Mouse (Mus musculus) lung, embryonic 14.5 days (tissue): ENCODE measurements at regions not wholly inside any gene's neighbourhood (a gene's known extent, or its start where the extent isn't known, plus 50 kb on each side); places are given as distances from the start of the nearest gene placed in this dataset.

ENCODE experiments used
- ATAC-seq: fragments of 200-750 bp; cut with Nextera tagmentation; 2 replicates; pipeline ENCODE4 v1.8.0; 2017; ENCODE audit warnings: mild to moderate bottlenecking, moderate TSS enrichment, moderate library complexity; ENCODE audit not compliant: insufficient read depth
- DNase-seq: peaks from one replicate; pipeline ENCODE4 v3.0.0-alpha.2; 2015
- H3K27ac ChIP-seq: fragments of 300-500 bp; sonication (generic); 2 replicates; pipeline ENCODE4 v1.5.1; 2014; ENCODE audit warnings: low read depth, mild to moderate bottlenecking, moderate library complexity
- H3K27me3 ChIP-seq: fragments of 300-500 bp; sonication (generic); 2 replicates; pipeline ENCODE4 v1.6.1; 2014; ENCODE audit warnings: low read length, control low read depth; ENCODE audit not compliant: insufficient read depth
- H3K36me3 ChIP-seq: fragments of 300-500 bp; sonication (generic); 2 replicates; pipeline ENCODE4 v1.6.1; 2014; ENCODE audit warnings: control low read depth; ENCODE audit not compliant: insufficient read depth
- H3K4me1 ChIP-seq: fragments of 300-500 bp; sonication (generic); 2 replicates; pipeline ENCODE4 v1.6.1; 2014; ENCODE audit warnings: antibody characterized with exemption, control low read depth; ENCODE audit not compliant: insufficient read depth
- H3K4me2 ChIP-seq: fragments of 300-500 bp; sonication (generic); 2 replicates; pipeline ENCODE4 v1.6.1; 2014; ENCODE audit warnings: mild to moderate bottlenecking
- H3K4me3 ChIP-seq: fragments of 300-500 bp; sonication (generic); 2 replicates; pipeline ENCODE4 v1.5.1; 2014; ENCODE audit warnings: low read depth, low read length
- H3K9ac ChIP-seq: fragments of 300-500 bp; sonication (generic); 2 replicates; pipeline ENCODE4 v1.6.1; 2014
- H3K9me3 ChIP-seq: fragments of 300-500 bp; sonication (generic); 2 replicates; pipeline ENCODE4 v1.6.1; 2016; ENCODE audit warnings: low read depth, low read length, control low read depth
- CTCF ChIP-seq: IDR thresholded peaks from 2 replicates; pipeline ENCODE4 v1.5.1; 2016; ENCODE audit warnings: antibody characterized with exemption, low read depth
- WGBS: fragments of 180-500 bp; shearing (Covaris S2); extraction: QIAGEN DNeasy Blood & Tissue Kit; methylation state at CpG from one replicate; pipeline ENCODE4 v1.1.7; 2014; 5-methylcytosine and 5-hydroxymethylcytosine counted together

DNA sequence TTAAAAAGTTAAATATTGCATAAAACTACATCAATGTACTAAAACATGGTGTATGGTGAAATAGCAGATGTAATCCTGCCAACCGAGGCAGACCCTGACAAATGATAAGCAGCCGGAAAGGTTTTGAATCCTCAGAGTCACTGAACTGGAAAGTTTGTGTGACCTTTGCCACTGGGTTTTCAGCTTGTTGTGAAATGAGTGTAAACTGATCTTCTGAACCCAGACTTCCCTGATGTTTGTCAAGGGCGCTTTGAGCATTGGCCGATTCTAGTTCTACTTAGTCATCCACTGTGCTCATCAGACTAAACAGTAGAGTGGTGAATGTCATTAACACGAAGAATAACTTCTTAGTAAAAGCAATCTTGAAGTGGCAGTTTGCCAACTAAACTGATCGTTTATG, 505.3 kb downstream of the Col12a1 start:
- Histone ChIP-seq H3K4me3 (no peak overlapping the region), H3K27me3 (no peaks in the 10 kb centered on the region), H3K36me3 (no peaks in the 10 kb centered on the region), H3K9me3 (no peaks in the 10 kb centered on the region), H3K4me2 (no peak overlapping the region), H3K4me1 (no peaks in the 10 kb centered on the region), H3K9ac (no peak overlapping the region), H3K27ac (no peak overlapping the region)
- no peak for TF ChIP-seq CTCF
- WGBS = 21% methylated on average over 6 of the region's 6 CpGs
- ATAC-seq (peak; percentile 85; the same call in 1 of the 2 replicates), DNase-seq (peak; percentile 68)

DNA sequence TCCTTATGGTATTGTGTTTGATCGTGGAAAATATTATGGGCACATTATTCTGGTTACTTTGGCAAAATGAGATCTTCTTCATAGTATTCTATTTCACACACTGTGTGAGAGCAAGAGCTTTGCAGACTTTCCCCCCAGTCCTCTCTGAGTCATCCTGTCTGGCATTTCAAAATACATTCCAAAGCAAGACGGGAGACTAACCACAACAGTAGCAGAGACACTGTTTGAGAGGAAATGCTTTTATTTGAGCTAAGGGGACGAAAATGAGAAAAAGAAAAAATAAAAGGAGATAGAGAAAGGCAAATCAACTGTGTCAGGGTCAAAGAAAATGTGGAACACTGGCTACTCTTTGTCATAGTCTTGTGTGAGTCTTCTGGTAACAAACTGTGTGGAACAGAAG, 502.6 kb downstream of the Col12a1 start:
- Histone ChIP-seq H3K36me3 (no peaks in the 10 kb centered on the region), H3K4me2 (no peak overlapping the region), H3K9me3 (no peaks in the 10 kb centered on the region), H3K4me1 (no peaks in the 10 kb centered on the region), H3K4me3 (no peak overlapping the region), H3K27me3 (no peaks in the 10 kb centered on the region), H3K9ac (no peak overlapping the region), H3K27ac (no peak overlapping the region)
- WGBS = 45% methylated on average over 3 of the region's 3 CpGs
- TF ChIP-seq CTCF = no peak
- ATAC-seq = no peak
- no peak for DNase-seq

DNA sequence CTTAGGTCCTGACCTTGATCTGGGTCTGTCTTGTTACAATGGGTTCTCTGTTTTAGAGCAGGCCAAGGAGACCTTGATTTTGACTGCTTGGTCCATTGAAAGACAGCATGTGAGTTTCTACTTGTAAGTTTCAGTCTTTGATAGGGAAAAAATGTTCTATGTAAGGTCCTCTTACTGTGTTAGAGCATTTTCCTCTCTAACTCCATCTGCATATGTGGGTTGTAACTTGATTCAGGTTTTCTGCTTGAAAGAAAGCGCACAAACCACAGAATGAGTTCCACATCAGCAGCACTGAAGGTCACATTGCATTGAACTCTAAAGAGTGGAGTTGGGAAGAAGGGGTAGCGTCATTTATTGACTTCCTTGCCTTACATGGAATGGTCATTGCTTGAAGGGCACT, 502.2 kb downstream of the Col12a1 start:
- DNase-seq = no peak

DNA sequence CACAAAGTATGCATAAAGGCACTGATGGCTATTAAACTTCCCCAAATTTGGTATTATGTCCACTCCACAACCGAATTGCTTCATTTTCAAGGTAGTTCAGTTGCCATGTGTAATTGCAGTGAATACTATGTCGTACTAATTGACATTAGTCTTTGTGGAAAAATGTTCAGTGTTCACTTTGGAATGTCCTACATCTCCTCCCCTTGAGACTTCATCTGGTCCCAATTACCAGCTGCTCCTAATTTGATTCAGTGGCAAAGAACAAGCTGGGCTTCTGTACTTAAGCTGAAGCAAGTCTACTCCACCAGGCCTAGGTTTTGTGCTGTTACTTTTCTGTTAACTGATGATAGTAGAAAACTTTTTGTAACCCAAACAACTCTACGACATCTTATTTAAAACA, 485.6 kb downstream of the Col12a1 start:
- TF ChIP-seq CTCF = no peak
- ATAC-seq (no peak), DNase-seq (no peak)
- Histone ChIP-seq H3K9ac (no peak overlapping the region), H3K27me3 (no peaks in the 10 kb centered on the region), H3K9me3 (no peaks in the 10 kb centered on the region), H3K4me3 (no peak overlapping the region), H3K36me3 (no peaks in the 10 kb centered on the region), H3K27ac (no peak overlapping the region), H3K4me1 (no peaks in the 10 kb centered on the region), H3K4me2 (no peak overlapping the region)
- WGBS = 67% methylated on average over 3 of the region's 3 CpGs

More for the DNA sequence above, 502.2 kb downstream of the Col12a1 start:
- Histone ChIP-seq H3K27me3 (no peaks in the 10 kb centered on the region), H3K4me1 (no peaks in the 10 kb centered on the region), H3K27ac (no peak overlapping the region), H3K9ac (no peak overlapping the region), H3K4me2 (no peak overlapping the region), H3K9me3 (no peaks in the 10 kb centered on the region), H3K4me3 (no peak overlapping the region), H3K36me3 (no peaks in the 10 kb centered on the region)
- TF ChIP-seq CTCF = no peak
- 77% methylated on average over 2 of the region's 2 CpGs for WGBS
- ATAC-seq = no peak

DNA sequence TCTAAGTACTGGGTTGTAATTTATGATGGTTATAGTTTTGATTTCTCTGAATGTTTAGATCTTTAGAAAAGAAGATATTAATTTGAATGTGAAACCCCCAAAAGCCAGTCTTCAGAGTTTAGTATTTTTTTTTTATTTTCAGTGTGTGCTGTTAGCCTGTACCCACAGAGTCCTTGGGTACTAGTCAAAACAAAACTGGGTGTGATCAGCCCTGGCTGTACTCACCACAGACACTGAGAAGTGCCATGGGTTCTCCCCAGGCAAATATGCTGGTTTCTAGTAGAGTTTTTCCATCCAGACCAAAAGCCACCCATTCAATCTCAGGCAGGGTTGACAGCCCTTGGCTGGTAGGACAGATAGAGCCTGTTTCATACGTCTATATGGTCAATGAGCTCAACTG, 484.9 kb downstream of the Col12a1 start:
- TF ChIP-seq CTCF = no peak
- WGBS = 62% methylated on average over 1 of the region's 1 CpGs
- no peak for ATAC-seq
- no peak overlapping the region for H3K9ac ChIP-seq
- H3K9me3 ChIP-seq = no peaks in the 10 kb centered on the region
- no peak overlapping the region for H3K4me2 ChIP-seq
- no peaks in the 10 kb centered on the region for H3K27me3 ChIP-seq
- H3K27ac ChIP-seq = no peak overlapping the region
- H3K36me3 ChIP-seq = no peaks in the 10 kb centered on the region
- DNase-seq = no peak
- no peak overlapping the region for H3K4me3 ChIP-seq
- H3K4me1 ChIP-seq = no peaks in the 10 kb centered on the region

DNA sequence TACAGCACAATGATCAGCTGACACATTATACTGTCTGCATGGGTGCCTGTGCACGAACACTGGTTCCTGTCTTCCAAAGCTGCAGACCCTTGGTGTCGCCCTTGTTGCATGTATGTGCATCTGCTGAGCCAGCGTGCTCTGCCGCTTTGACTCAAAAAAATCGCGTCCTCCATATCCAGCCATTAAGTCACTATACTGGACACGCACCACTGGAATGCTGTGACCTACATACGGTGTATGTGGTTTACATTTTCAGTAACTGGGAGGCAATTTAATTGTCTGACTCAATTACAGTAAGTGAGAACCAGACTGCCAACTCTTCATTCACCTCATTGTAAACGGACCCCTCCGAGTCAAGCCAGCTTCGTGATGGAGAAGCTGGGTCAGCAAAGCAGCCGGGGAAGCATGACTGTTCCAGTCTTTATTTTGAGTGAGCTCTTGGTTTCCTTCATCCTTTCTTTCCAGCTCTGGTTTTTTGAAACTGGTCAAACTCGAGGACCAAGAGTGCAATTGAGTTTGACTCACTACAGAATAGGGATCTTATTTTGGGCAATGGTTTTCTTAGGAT, 448.9 kb downstream of the Col12a1 start:
- Histone ChIP-seq H3K27me3 (no peaks in the 10 kb centered on the region), H3K9me3 (no peaks in the 10 kb centered on the region), H3K36me3 (no peaks in the 10 kb centered on the region), H3K27ac (no peak overlapping the region), H3K4me2 (no peak overlapping the region), H3K9ac (no peak overlapping the region), H3K4me1 (no peaks in the 10 kb centered on the region), H3K4me3 (no peak overlapping the region)
- 81% methylated on average over 13 of the region's 13 CpGs for WGBS
- DNase-seq = no peak
- no peak for ATAC-seq
- TF ChIP-seq CTCF = no peak

DNA sequence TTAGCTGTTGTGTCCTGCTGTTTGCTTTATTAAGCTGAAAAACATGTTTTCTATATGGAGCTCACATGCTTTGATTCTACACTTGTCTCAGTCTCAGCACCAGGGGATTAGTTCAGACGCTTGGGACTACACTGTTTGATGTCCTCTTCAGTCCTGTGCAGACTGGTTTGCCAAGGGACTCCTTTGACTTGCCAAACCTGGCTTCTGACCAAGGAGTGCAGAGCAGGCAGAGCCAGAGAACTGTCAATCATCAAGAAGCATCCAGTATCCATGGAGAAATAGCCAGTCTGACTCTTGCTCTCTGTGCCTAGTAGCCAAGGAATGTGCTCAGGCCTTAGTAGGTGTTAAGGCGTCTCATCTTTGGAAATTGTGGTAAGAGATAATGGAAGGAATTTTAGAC, 448.4 kb downstream of the Col12a1 start:
- H3K9me3 ChIP-seq = no peaks in the 10 kb centered on the region
- peak; percentile 52; the same call in 1 of the 2 replicates for ATAC-seq
- no peak overlapping the region for H3K27ac ChIP-seq
- H3K36me3 ChIP-seq = no peaks in the 10 kb centered on the region
- H3K4me3 ChIP-seq = no peak overlapping the region
- no peaks in the 10 kb centered on the region for H3K4me1 ChIP-seq
- H3K27me3 ChIP-seq = no peaks in the 10 kb centered on the region
- no peak overlapping the region for H3K9ac ChIP-seq
- WGBS = 51% methylated on average over 2 of the region's 2 CpGs
- peak; percentile 15 for DNase-seq
- no peak for TF ChIP-seq CTCF
- no peak overlapping the region for H3K4me2 ChIP-seq

DNA sequence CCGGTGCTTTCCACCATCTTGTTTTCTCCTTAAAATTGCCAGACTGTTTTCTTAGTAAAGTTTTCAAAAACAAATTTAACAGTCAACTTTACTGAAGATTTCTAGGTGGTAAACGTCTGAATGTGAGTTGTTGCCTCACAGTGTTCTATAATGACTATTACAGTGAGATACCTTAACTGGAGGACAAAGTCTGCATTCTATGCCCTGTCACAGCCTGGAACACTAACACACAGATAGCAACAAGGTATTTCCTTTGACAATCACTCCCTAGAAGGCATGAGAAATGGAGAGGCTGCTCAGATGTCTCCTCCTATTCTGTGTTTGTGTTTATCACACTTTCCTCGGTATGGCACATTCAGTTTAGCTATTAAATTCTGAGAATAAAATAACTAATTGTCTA, 430.8 kb downstream of the Col12a1 start:
- WGBS = 79% methylated on average over 3 of the region's 3 CpGs

More for the DNA sequence above, 430.8 kb downstream of the Col12a1 start:
- no peaks in the 10 kb centered on the region for H3K4me1 ChIP-seq
- ATAC-seq (no peak), DNase-seq (no peak)
- no peak overlapping the region for H3K9ac ChIP-seq
- H3K9me3 ChIP-seq = no peaks in the 10 kb centered on the region
- no peak for TF ChIP-seq CTCF
- no peak overlapping the region for H3K4me2 ChIP-seq
- no peak overlapping the region for H3K4me3 ChIP-seq
- H3K27ac ChIP-seq = no peak overlapping the region
- H3K27me3 ChIP-seq = no peaks in the 10 kb centered on the region
- H3K36me3 ChIP-seq = no peaks in the 10 kb centered on the region
